Mouse (Mus musculus): ENCODE measurements around the gene Dnajc5.

Gene Dnajc5

GRCm38 (mm10) chr2:181589011-181589731 is 68.9 kb downstream of the Dnajc5 start:
- no peak for DNase-seq (ENCODE audit: low read depth, low spot score)

GRCm38 (mm10) chr2:181589732-181590105 is 69.4 kb downstream of the Dnajc5 start:
- no peak for DNase-seq (ENCODE audit: low read depth, low spot score)

- no peak for DNase-seq (ENCODE audit: low read depth, low spot score)
These were observed 70.2 kb downstream of the Dnajc5 start for GRCm38 (mm10) chr2:181590471-181590870.

DNA sequence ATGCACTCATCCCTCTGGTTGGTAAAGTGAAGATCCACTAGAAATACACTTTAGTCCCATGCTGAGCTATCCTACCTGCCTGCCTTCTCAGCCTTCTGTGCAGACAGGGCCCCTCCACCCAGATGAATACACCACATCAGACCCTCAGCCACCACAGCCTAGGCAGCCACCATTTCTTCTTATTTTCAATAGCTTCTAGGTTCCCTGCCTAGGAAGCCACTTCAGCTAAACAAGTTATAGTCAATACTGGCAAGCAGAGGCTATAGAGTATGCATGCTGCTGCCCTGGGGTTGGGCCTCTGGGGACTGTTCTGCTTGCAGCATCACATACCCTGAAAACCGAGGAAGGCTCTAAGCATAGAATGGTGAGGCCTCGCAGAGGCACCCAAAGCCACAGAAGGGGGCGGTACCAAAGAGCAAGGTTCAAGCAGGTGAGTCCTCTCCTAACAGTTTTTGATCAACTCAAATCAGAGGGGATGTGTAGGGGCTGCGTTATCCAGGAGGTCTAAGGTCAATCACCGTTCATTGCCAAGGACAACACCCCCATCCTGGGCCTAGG is 71.3 kb downstream of the Dnajc5 start, which contains the start of gene Prpf6:
Gene Prpf6, plus strand, starts transcription at position 341 of the 558 bp plus-strand sequence.
- peak; percentile 46 for DNase-seq (ENCODE audit: low read depth, low spot score)

DNA sequence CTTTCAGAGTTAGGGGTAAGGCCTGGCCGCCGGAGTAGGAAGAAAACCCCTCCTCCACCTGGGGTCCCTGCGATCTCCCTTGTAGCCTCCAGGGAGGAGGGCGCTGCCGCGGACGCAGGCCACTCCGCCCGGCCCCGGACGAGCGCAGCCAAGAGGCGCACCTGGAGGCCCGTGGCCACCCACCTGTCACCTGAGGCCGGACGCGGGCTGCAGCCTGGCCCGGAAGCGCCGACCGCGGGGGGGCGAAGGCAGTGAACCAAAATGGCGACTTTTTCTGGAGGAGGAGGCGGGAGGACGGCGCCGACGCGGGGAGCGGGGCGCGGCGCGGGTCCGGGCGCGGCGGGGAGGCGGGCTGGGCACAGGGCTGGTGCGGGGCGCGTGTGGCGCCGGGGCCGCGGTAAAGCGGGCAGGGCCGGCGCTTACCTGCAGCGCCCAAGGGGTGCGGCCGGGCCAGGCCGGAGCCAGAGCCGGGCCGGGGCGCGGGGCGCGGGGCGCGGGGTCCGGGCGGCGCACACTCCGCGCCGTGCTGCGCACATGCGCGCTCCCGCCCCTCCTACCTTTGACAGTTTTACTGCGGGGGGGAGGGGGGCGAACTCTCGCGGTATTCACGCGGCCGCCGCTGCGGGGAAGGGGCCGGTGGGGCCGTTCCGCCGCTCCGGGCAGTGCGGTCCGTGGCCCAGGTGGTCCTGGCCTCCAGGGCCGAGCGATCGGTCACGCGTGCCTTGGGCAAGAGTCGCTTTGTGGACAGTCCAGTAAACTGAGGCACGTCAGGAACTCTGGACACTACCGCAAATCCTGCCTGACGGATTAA is 72.2 kb downstream of the Dnajc5 start, which contains the start of gene Zfp512b:
Gene Zfp512b, minus strand, starts transcription at position 573 of the 811 bp plus-strand sequence.
- DNase-seq (ENCODE audit: low read depth, low spot score), result peak; percentile 62

DNA sequence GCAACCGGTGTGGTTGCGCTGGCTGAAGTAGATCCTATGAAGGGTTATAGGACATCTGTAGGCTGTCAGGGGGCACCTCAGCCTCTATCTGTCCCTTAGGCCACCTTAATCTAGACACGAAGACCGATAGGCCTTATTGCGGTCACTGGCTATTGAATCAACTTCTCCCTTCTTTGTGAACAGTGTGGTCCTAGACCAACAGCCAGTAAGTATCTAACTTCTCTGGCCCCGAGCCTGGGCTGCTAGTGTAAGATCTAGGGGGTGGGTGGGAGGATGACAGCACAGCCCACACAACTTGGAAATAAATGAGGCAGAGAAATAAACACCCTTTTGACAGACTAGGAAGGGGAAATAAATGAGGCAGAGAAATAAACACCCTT is 72.7 kb downstream of the Dnajc5 start:
- DNase-seq (ENCODE audit: low read depth, low spot score), result peak; percentile 61

DNA sequence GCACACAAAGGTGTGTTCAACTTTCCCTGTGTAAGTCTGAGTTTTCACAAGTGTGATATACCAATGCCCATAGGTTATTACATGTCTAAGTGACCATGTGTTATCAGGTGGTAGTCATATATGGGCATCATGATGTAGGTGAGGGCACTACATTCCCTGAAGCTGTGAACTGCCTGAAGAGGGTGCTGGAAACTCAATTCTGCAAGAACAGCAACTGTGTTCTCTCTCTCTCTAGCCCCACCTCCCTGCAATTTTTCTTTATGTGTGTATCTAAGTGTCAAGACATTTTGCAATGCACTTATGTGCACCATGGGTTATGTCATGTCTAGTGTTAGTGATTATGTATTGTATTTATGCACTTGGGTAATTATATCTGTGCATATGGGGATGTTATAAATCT is 73.7 kb downstream of the Dnajc5 start:
- peak; percentile 46 for DNase-seq (ENCODE audit: low read depth, low spot score)

DNA sequence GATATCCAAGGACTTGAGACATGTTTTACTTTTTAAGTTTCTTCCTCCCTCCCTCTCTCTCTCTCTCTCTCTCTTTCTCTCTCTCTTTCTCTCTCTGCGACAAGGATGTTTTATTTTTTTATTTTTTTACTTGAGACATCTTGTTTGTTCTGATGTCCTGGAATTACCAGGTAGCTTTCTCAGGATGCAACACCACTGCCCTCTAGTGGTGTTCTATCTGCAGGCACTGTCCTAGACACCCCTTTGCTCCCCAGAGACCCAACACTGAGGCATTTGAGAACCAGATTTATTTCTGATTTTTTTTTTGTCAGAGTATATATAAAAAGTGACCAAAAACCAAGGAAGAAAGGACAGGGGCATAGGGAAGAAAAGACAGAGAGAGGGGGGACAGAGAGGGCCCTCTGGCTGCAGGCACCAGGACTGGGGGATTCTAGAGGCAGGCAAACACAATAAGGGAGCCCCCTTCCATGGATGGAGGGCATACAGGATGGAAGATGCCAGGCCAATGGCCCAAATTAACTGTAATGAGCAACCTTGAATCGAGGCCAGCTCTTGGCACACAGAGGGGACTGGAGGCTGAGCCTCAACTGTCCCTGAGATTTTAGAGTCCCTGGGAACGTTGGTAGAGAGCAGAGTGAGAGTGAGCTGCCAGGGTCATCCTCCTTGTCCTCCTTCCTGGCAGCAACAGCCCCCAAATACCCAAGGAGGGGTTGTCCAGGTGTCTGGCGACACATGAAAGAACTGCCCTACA is 74.8 kb downstream of the Dnajc5 start:
- DNase-seq (ENCODE audit: low read depth, low spot score), result peak; percentile 85

DNA sequence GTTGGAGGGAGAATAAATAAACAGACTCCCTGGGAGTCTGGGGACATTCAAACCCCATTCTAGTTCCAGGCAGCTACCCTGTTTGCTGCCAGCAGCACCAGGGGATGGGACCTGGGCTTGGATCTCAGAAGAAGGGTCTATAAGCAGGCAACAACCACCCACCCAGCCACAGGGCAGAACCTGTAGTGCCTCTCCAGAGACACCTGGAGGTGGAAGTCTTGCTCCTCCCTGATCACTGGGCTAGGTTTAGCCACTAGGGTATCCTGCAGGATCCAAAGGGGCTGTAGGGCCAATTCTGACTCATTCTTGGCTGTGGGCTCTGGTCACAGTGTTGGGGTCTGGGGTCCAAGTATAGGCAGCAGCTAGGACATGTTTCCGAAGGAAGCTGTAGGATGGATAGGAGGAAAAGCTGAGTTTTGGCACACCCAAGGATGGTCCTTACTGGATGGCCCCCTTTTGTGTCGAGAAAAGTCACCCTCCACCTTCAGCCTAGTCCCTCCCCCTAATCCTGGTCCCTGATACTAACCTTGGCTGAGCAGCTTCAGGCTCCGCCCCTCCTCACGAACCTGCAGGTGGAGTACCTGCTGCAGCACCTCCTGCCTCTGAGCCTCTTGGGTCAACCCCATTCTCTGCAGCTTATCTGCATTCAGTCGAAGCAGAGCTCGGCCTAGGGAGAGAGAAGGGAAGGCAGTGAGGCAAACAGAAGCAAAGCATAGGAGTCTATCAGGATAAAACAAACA is 76.1 kb downstream of the Dnajc5 start:
- DNase-seq (ENCODE audit: low read depth, low spot score), result no peak

GRCm38 (mm10) chr2:181597378-181598061 is 77.2 kb downstream of the Dnajc5 start:
- peak; percentile 90 for DNase-seq (ENCODE audit: low read depth, low spot score)

- DNase-seq (ENCODE audit: low read depth, low spot score), result no peak
These were observed 78.4 kb downstream of the Dnajc5 start, which contains the start of gene Samd10 for GRCm38 (mm10) chr2:181598454-181599351. Gene Samd10, minus strand, starts transcription at chr2:181599212.

- DNase-seq (ENCODE audit: low read depth, low spot score), result no peak
These were observed 80.0 kb downstream of the Dnajc5 start for GRCm38 (mm10) chr2:181600226-181600758.

DNA sequence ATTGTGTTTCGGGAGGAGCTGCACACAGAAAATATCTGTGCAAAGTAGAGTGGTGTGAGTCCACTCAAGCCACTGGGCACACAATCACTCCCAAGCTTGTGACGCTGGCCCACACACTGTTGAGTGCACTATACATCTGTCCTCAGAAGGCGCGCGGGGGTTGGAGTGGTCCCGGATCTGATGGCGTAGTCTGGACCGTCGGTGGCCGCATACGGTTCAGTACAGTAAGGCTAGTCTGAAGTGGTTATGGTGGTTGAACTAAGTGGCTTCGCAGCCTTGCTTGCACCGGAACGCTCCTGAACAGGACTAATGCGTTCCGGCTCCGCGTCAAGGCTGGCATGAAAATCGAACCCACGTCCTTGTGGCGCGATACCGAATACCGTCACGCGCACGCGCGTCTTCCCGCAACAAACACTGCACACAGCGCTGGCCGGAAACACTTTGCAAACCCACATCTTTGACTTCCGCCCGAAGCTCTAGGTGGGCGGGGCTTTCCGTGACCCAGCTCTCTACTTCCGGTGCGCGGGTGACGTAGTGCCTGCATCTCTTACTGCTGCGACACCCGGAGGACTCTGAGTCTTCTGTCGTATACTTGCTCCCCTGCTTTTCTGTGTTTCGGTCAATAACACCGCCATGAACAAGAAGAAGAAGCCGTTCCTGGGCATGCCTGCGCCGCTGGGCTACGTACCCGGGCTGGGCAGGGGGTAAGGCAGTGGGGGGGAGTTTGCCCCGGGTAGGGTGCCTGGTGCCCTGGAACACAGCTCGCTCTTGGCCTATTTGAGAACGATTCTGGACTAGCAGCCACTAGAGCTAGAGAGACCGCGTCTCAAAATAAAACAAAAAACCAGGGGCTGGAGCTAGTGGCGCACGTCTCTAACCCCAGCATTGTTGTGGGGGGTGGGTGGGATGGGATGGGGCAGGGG is 80.8 kb downstream of the Dnajc5 start:
- peak; percentile 99 for DNase-seq (ENCODE audit: low read depth, low spot score)

- no peak for DNase-seq (ENCODE audit: low read depth, low spot score)
These were observed 81.5 kb downstream of the Dnajc5 start for GRCm38 (mm10) chr2:181601751-181602145.

GRCm38 (mm10) chr2:181602367-181602766 is 82.1 kb downstream of the Dnajc5 start:
- DNase-seq (ENCODE audit: low read depth, low spot score), result no peak
